Mouse (Mus musculus) fat pad, adult 2 months (tissue): ENCODE data around the gene Sorl1.

ENCODE experiments used
- DNase-seq: peaks from one replicate; pipeline ENCODE4 v3.0.0-alpha.2; 2011; ENCODE audit warnings: low read depth, low spot score; ENCODE audit errors: extremely low read depth

The Sorl1 gene

GRCm38 (mm10) chr9:42056591-42056990 lies 67.5 kb downstream of the Sorl1 start:
- DNase-seq: no peak

DNA sequence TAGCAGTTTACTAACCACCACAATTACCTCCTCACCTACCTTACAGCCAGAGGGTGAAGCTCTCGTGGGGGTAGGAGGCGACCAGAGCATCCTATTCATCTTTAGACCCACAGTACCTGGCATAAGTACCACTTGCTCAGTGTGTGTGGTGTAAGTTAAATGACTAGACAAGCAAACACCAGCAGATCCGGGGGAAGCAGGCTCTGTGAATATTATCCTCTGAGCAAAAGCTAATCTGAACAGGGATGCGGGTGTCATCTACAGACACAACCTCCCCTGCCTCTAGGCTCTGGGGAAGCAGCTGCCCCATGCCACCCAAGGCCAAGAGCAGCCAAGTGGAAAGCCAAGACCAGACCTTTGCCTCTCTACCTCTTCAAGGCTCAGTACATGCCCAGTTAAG lies 68.7 kb downstream of the Sorl1 start:
- no peak for DNase-seq

- no peak for DNase-seq
Observed at GRCm38 (mm10) chr9:42054339-42055272, 69.5 kb downstream of the Sorl1 start.

- DNase-seq: no peak
Observed at GRCm38 (mm10) chr9:42053591-42054190, 70.4 kb downstream of the Sorl1 start.

DNA sequence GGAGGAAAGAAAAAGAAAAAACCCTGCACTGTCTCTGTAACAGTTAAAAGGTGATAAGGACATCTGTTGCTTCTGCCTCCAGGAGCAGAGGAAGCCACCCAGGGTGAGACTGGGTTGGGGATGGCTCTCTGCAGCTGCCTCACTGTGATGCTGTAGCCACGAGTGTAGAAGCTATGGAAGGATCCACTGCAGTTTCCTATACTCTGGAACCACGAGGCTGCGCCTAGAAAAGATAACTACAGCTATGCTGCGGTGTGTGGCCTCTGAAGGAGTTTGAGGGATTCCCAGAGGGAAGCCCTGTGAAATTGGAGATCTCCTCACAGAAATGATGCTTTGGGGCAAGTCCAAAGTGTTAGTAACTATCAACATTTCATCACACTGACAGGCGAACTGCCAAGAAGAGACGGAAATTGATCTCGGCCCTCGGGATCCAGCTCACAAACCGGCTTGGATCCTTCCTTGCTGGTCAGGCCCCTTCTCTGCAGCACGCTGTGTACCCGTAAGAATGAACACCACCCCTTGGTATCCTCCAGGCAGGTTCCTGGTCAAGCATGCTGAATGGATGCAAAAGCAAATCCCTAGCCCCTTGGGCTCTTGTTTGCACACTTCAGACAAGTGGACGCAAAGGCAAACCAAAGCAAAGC lies 71.3 kb downstream of the Sorl1 start:
- no peak for DNase-seq

GRCm38 (mm10) chr9:42048542-42048941 lies 75.6 kb downstream of the Sorl1 start:
- DNase-seq: no peak

GRCm38 (mm10) chr9:42047786-42048185 lies 76.3 kb downstream of the Sorl1 start:
- DNase-seq: no peak

- no peak for DNase-seq
Observed at GRCm38 (mm10) chr9:42046248-42046647, 77.8 kb downstream of the Sorl1 start.

DNA sequence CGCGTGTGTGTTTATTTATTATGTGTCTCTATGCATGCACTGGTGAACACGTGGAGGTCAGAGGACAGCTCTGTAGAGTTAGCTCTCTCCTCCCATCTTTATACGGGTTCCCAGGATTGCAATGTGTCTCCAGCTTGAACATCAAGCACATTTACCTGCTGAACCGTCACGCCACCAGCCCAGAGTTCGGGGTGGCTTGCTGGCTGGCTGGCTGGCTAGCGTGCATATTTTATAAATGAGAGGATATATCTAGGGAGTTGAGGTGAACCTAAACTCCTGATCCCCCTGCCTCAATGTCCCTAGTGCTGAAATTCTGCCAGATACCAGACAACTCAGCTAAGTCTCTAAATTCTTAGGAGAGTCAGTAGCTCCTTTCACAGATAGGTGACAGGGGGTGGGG lies 79.4 kb downstream of the Sorl1 start:
- DNase-seq: no peak

GRCm38 (mm10) chr9:42043934-42044333 lies 80.2 kb downstream of the Sorl1 start:
- DNase-seq: no peak

- DNase-seq: no peak
Observed at GRCm38 (mm10) chr9:42039000-42039992, 84.8 kb downstream of the Sorl1 start.

DNA sequence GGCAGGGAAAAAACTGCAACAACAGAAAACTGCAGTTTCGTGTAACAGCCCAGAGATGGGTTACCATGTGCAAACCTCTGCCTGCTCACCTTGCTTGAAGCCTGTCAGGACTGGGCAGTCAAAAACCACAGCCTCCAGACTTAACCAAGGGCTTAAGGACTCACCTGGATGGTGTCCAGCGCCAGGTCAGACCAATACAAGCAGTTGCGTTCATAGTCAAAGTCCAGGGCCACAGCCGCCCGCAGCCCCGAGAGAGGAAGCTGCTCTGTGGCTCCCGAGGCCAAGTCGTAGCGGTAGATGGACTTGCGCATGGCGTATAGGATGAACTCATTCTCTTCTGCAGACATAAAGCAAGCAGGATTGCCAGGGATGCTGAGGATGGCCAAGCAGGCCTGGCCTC lies 87.2 kb downstream of the Sorl1 start:
- DNase-seq: no peak

- DNase-seq: no peak
Observed at GRCm38 (mm10) chr9:42035995-42036394, 88.1 kb downstream of the Sorl1 start.

DNA sequence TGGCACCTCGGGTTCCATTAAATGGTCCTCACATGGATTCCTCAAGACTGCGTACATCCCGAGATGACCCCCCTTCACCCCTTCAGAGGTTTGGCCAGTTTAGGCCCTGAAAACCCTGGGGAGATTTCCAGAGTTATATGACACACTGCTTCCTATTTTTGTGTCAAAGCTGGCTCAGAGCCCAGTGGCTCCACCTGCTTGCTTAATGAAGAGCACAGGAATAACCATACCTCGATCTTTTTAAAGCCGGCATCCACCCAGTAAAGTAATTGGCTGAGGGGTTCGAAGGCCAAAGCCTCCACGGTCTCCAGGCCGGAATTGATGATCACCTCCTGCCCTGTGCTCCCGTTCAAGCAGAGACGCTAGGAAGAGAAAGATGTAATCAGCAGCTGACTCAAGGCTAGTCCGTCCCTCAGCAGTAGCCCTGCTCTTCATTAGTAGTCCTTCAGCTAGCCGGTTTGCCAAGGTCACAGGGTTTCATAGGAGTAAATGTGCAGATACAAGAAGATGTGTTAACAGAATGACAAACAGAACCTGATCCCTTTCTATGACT lies 88.8 kb downstream of the Sorl1 start:
- no peak for DNase-seq

DNA sequence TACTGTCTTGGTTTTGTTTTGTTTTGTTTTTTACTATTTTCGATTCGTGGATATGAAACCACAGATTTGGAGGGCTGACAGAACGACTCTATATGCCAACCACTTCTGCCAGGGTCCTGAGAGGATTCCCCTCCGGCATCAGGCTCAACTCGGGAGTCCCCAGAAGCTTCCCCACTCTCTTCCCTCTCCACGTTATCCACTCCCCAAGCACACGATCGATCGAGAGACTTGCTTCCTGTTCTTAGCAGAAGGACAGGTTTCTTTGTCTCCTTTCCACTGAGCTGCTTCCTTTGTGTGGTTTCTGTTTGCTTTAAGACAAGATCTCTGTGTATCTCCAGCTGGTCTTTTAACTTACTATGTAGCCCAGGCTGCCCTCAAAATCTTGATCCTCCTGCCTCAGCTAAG lies 90.0 kb downstream of the Sorl1 start:
- no peak for DNase-seq

DNA sequence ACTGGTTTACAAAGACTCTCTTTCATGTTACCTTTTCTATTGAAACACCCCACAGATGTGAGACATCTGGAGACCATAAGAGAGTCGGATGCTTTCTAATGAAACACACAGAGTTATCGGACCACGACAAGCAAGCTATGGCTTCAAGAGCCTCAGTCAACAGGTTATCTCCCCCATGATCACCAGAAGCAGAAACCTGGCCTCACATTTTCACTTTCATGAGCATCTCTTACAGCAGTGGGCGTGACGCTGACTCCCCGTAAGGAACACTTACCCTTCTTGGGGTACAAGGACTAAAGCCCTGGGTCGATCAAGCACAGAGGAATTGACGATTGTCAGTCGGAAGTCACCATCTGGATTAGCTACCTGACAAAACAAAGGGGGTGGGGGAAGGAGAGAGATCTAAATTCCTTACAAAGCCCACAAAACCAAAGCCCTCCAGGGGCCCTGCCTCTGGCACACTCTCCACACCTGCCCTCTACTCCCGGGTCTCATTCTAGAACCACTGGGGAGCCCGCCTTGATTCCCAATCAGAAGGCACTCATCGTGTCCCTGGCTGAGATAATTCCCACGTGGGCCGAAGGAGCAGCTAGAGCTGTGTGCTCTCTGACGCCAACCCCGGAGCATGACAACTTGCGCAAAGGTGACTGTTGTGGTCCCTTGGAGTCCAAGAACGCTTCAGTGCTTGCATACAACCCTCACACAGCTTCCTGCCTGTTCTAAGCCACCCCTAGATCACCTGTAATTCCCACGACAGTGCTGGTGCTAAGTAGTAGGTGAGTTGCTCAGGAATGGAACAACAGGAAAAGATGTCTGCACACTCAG lies 90.6 kb downstream of the Sorl1 start:
- DNase-seq: no peak

DNA sequence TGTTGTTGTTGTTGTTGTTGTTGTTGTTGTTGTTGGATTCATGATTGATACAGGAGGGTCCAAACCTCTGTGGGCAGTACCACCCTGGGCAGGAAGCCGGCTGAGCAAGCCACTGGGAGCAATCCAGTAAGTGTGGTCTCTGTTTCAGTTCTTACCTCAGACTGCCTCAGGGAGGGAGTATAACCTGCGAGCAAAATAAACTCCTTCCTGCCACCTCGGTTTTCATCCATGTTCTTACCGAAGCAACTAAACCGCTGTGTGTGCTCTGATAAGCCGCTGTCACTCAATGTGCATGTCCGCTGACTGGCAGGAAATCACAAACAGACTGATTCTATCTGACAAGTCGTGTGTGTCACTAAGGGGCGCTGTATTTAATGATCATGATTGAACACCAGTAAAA lies 91.7 kb downstream of the Sorl1 start:
- DNase-seq: no peak

GRCm38 (mm10) chr9:42028807-42029206 lies 95.3 kb downstream of the Sorl1 start:
- no peak for DNase-seq

GRCm38 (mm10) chr9:42024257-42024656 lies 99.8 kb downstream of the Sorl1 start:
- DNase-seq: no peak

GRCm38 (mm10) chr9:42023383-42023782 lies 100.7 kb downstream of the Sorl1 start:
- DNase-seq: no peak
